Mouse (Mus musculus) kidney, postnatal 14 days (tissue): ENCODE data around the gene Mapt.

Experiments
- DNase-seq: peaks from one replicate; pipeline ENCODE4 v3.0.0; 2022; ENCODE audit warnings: mixed read lengths

Mapt gene

GRCm38 (mm10) chr11:104316685-104317400, 85.7 kb downstream of the Mapt start:
- DNase-seq = peak; percentile 43

- no peak for DNase-seq
These were observed 86.4 kb downstream of the Mapt start for GRCm38 (mm10) chr11:104317631-104318030.

- peak; percentile 39 for DNase-seq
These were observed 88.0 kb downstream of the Mapt start for GRCm38 (mm10) chr11:104318940-104319781.

- no peak for DNase-seq
These were observed 89.3 kb downstream of the Mapt start for GRCm38 (mm10) chr11:104320511-104320910.

GRCm38 (mm10) chr11:104322142-104322541, 91.0 kb downstream of the Mapt start:
- no peak for DNase-seq

GRCm38 (mm10) chr11:104327462-104327861, 96.3 kb downstream of the Mapt start:
- no peak for DNase-seq

GRCm38 (mm10) chr11:104327946-104328345, 96.8 kb downstream of the Mapt start:
- no peak for DNase-seq

- no peak for DNase-seq
These were observed 98.2 kb downstream of the Mapt start for GRCm38 (mm10) chr11:104329185-104329926.

- no peak for DNase-seq
These were observed 99.0 kb downstream of the Mapt start for GRCm38 (mm10) chr11:104330151-104330550.

- no peak for DNase-seq
These were observed 100.0 kb downstream of the Mapt start for GRCm38 (mm10) chr11:104331208-104331607.

- no peak for DNase-seq
These were observed 100.9 kb downstream of the Mapt start for GRCm38 (mm10) chr11:104332105-104332504.

- no peak for DNase-seq
These were observed 102.9 kb downstream of the Mapt start for GRCm38 (mm10) chr11:104334115-104334514.

- DNase-seq = no peak
These were observed 103.8 kb downstream of the Mapt start for GRCm38 (mm10) chr11:104334946-104335345.

GRCm38 (mm10) chr11:104346931-104347330, 115.7 kb downstream of the Mapt start:
- DNase-seq = peak; percentile 36

GRCm38 (mm10) chr11:104361790-104362189, 130.6 kb downstream of the Mapt start:
- no peak for DNase-seq

- DNase-seq = no peak
These were observed 131.5 kb downstream of the Mapt start for GRCm38 (mm10) chr11:104362704-104363103.

- DNase-seq = no peak
These were observed 132.8 kb downstream of the Mapt start for GRCm38 (mm10) chr11:104363823-104364600.

GRCm38 (mm10) chr11:104367486-104368190, 136.4 kb downstream of the Mapt start:
- DNase-seq = no peak

- DNase-seq = no peak
These were observed 145.1 kb downstream of the Mapt start for GRCm38 (mm10) chr11:104376291-104376690.

GRCm38 (mm10) chr11:104379635-104380034, 148.4 kb downstream of the Mapt start:
- peak; percentile 25 for DNase-seq
